Mouse (Mus musculus) lung, adult 2 months (tissue): ENCODE measurements around the gene Abhd16a.

Experiments
- CTCF ChIP-seq: fragments of 200-500 bp; IDR thresholded peaks from 2 replicates; pipeline ENCODE4 v1.5.1; 2011; ENCODE audit warnings: mild to moderate bottlenecking, low read length, control low read depth; ENCODE audit not compliant: insufficient read depth
- POLR2A ChIP-seq: fragments of 200-500 bp; IDR thresholded peaks from 2 replicates; pipeline ENCODE4 v1.6.1; 2011; ENCODE audit warnings: low read depth, mild to moderate bottlenecking, control low read depth, low read length, borderline replicate concordance; ENCODE audit errors: extremely low read depth

DNA sequence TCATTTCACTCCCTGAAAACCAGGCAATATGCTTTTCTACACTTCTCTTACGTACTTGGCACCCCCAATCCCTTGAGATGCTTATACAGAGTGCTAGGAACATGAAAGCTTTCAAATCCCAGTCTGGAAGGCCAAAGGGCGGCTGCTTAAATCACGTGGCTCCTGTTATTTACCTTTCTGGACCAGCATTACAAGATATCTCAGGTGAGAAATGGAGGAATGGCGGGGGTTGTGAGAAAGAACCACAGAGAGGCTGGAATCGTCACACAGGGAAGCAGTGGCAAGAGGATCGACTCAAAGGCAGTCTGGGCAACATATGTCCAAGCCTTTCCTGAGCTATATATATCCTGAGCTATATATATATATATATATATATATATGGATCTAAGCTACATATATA, 36.5 kb downstream of the Abhd16a start:
- TF ChIP-seq CTCF (no peak), POLR2A (no peak)
